Mouse (Mus musculus) brown adipose tissue, adult 24 weeks (tissue): ENCODE data around the gene Zc3h14. TPM values are rescaled to one million over a fixed set of nuclear protein-coding genes. Genes with fewer than 3 reads are reported as not detected.

ENCODE experiments used
- H3K27ac ChIP-seq: fragments of 200-500 bp; replicated peaks from 2 replicates; pipeline ENCODE4 v1.5.1; 2012; ENCODE audit warnings: low read depth, mild to moderate bottlenecking, low read length
- H3K4me1 ChIP-seq: fragments of 200-500 bp; 2 replicates; pipeline ENCODE4 v1.6.1; 2012; ENCODE audit warnings: low read length, mixed read lengths; ENCODE audit not compliant: control insufficient read depth, insufficient read depth, insufficient read length
- H3K4me3 ChIP-seq: fragments of 200-500 bp; 2 replicates; pipeline ENCODE4 v1.5.1; 2012; ENCODE audit warnings: low read depth, mild to moderate bottlenecking, low read length, moderate library complexity; ENCODE audit not compliant: insufficient read depth
- polyA plus RNA-seq: library from polyadenylated mRNA; stranded (reverse); fragments of >200 nt; gene quantifications from 2 replicates; pipeline ENCODE4 v1.2.4, GENCODE M21; 2012; ENCODE audit not compliant: missing spikeins, insufficient read depth, insufficient read length

Gene Zc3h14
- 70.6 and 77.7 TPM in 2 replicates for polyA plus RNA-seq

- Histone ChIP-seq H3K27ac (no peak within 1 kb of the TSS), H3K4me1 (peaks cover 4% of the 10 kb centered on the region; the same call in 1 of the 2 replicates), H3K4me3 (peak within 1 kb of the TSS; percentile 75)
These were observed at the start of gene Zc3h14 for GRCm38 (mm10) chr12:98746746-98747379. Gene Zc3h14, plus strand, starts transcription at chr12:98746964.

GRCm38 (mm10) chr12:98697202-98697601 is 49.6 kb upstream of the Zc3h14 start:
- no peaks in the 10 kb centered on the region for H3K4me1 ChIP-seq
- no peak overlapping the region for H3K4me3 ChIP-seq
- no peak overlapping the region for H3K27ac ChIP-seq

- no peaks in the 10 kb centered on the region for H3K4me1 ChIP-seq
- H3K4me3 ChIP-seq = no peak overlapping the region
- no peak overlapping the region for H3K27ac ChIP-seq
These were observed 45.2 kb upstream of the Zc3h14 start for GRCm38 (mm10) chr12:98701564-98701963.

- H3K4me3 ChIP-seq = no peak overlapping the region
- H3K27ac ChIP-seq = no peak overlapping the region
- no peaks in the 10 kb centered on the region for H3K4me1 ChIP-seq
These were observed 43.2 kb upstream of the Zc3h14 start for GRCm38 (mm10) chr12:98703554-98703953.

- no peak overlapping the region for H3K27ac ChIP-seq
- no peaks in the 10 kb centered on the region for H3K4me1 ChIP-seq
- no peak overlapping the region for H3K4me3 ChIP-seq
These were observed 42.8 kb upstream of the Zc3h14 start for GRCm38 (mm10) chr12:98703961-98704360.

- Histone ChIP-seq H3K4me1 (no peaks in the 10 kb centered on the region), H3K27ac (no peak overlapping the region), H3K4me3 (no peak overlapping the region)
These were observed 33.9 kb upstream of the Zc3h14 start for GRCm38 (mm10) chr12:98712819-98713218.

- Histone ChIP-seq H3K4me1 (no peaks in the 10 kb centered on the region), H3K4me3 (no peak overlapping the region), H3K27ac (no peak overlapping the region)
These were observed 33.1 kb upstream of the Zc3h14 start for GRCm38 (mm10) chr12:98713621-98714103.

- Histone ChIP-seq H3K27ac (no peak overlapping the region), H3K4me3 (no peak overlapping the region), H3K4me1 (no peaks in the 10 kb centered on the region)
These were observed 32.0 kb upstream of the Zc3h14 start for GRCm38 (mm10) chr12:98714757-98715156.

- no peak overlapping the region for H3K4me3 ChIP-seq
- no peaks in the 10 kb centered on the region for H3K4me1 ChIP-seq
- H3K27ac ChIP-seq = no peak overlapping the region
These were observed 30.6 kb upstream of the Zc3h14 start for GRCm38 (mm10) chr12:98716142-98716541.

GRCm38 (mm10) chr12:98720628-98721027 is 26.1 kb upstream of the Zc3h14 start:
- Histone ChIP-seq H3K27ac (no peak overlapping the region), H3K4me3 (no peak overlapping the region), H3K4me1 (no peaks in the 10 kb centered on the region)

GRCm38 (mm10) chr12:98721030-98721429 is 25.7 kb upstream of the Zc3h14 start:
- H3K4me3 ChIP-seq = no peak overlapping the region
- H3K27ac ChIP-seq = no peak overlapping the region

GRCm38 (mm10) chr12:98724224-98724623 is 22.5 kb upstream of the Zc3h14 start:
- Histone ChIP-seq H3K4me3 (no peak overlapping the region), H3K4me1 (no peaks in the 10 kb centered on the region), H3K27ac (no peak overlapping the region)

More at GRCm38 (mm10) chr12:98721030-98721429, 25.7 kb upstream of the Zc3h14 start:
- no peaks in the 10 kb centered on the region for H3K4me1 ChIP-seq

- H3K27ac ChIP-seq = no peak overlapping the region
- H3K4me3 ChIP-seq = no peak overlapping the region
- H3K4me1 ChIP-seq = no peaks in the 10 kb centered on the region
These were observed 21.8 kb upstream of the Zc3h14 start for GRCm38 (mm10) chr12:98724976-98725375.

- H3K4me3 ChIP-seq = no peak overlapping the region
- no peak overlapping the region for H3K27ac ChIP-seq
- no peaks in the 10 kb centered on the region for H3K4me1 ChIP-seq
These were observed 20.7 kb upstream of the Zc3h14 start for GRCm38 (mm10) chr12:98726078-98726477.

- Histone ChIP-seq H3K4me3 (no peak overlapping the region), H3K27ac (no peak overlapping the region), H3K4me1 (no peaks in the 10 kb centered on the region)
These were observed 19.6 kb upstream of the Zc3h14 start for GRCm38 (mm10) chr12:98727186-98727585.

GRCm38 (mm10) chr12:98730682-98731081 is 16.1 kb upstream of the Zc3h14 start:
- Histone ChIP-seq H3K4me3 (no peak overlapping the region), H3K4me1 (peaks cover 7% of the 10 kb centered on the region; the same call in 1 of the 2 replicates), H3K27ac (no peak overlapping the region)
